Mouse (Mus musculus): ENCODE results near the gene Xpo6. TPM values are rescaled to one million over a fixed set of nuclear protein-coding genes. Genes with fewer than 3 reads are reported as not detected.

Gene Xpo6
- polyA plus RNA-seq, 1 experiment from 2014 or later: 19.3 TPM

DNA sequence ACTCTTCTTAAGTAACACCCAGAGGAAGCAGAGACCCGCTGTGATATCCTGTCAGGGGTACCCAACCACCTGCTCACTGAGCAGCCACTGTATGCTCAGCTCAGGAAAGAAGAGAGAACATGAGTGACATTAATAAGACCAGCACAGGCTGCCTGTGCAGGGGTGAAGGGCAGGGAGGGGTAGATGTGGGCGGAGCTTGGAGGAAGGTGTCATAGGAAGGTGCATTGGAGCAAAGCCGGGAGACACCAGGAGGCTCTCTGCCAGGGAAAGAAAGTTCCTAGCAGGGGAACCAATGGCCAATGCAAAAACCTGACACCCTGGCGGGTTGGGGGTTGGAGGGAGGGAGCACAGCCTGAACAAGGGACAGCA lies 116.3 kb downstream of the Xpo6 start:
- DNase-seq (ENCODE audit: low spot score): no peak
- Histone ChIP-seq H3K27ac (replicated peaks) (no peak overlapping the region), H3K9ac (ENCODE audit: low read length) (no peak overlapping the region), H3K9me3 (ENCODE audit: control insufficient read depth, low read length) (no peaks in the 10 kb centered on the region), H3K36me3 (ENCODE audit: control insufficient read depth, insufficient read depth, low read length) (no peaks in the 10 kb centered on the region), H3K4me1 (replicated peaks; ENCODE audit: control insufficient read depth, insufficient read depth) (no peaks in the 10 kb centered on the region), H3K4me2 (replicated peaks; ENCODE audit: low read depth) (no peak overlapping the region), H3K4me3 (ENCODE audit: low read depth, low read length) (no peak overlapping the region), H3K27me3 (ENCODE audit: control insufficient read depth, insufficient read depth, low read length) (peaks cover 10% of the 10 kb centered on the region; the same call in 1 of the 2 replicates)
- no peak for ATAC-seq (ENCODE audit: low FRiP score, low TSS enrichment)
- TF ChIP-seq CTCF (IDR thresholded peaks at IDR 0.05; ENCODE audit: low read depth) (no peak), EP300 (optimal IDR thresholded peaks at IDR 0.05) (no peak)
- WGBS: 33% methylated on average over 4 of the region's 4 CpGs

DNA sequence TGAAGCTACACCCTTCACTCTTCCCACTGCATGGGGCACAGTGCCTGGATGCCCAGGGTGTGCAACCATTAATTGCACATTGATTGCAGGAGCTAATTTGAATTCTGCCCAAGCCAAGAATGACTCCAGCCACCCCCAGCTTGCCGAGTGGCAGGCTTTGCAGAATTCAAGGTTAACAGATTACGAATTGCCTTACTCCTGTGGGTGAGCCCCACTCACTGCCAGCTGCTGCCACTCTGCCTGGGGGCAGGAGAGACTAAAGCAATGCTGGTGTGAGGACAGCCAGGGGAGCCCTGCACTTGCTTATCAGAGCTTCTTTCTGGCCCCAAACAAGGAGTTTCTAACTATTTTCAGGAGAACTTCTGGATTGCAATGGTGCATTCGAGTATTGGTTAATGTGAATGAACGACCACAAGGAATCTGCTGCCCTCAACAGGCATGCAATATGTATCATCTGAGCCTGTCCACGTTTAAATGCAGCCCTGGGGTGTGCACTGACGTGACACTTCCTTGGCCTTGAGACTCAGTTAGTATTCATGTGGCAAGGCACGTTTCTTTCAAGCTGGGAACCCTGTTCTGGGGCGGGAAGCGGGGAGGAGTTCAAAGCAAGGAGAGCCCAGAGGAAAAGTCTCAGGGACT lies 116.8 kb downstream of the Xpo6 start:
- DNase-seq (ENCODE audit: low spot score) (no peak), ATAC-seq (ENCODE audit: low FRiP score, low TSS enrichment) (no peak)
- H3K9ac ChIP-seq (ENCODE audit: low read length): no peak overlapping the region
- H3K27ac ChIP-seq (replicated peaks): no peak overlapping the region
- H3K4me1 ChIP-seq (replicated peaks; ENCODE audit: control insufficient read depth, insufficient read depth): no peaks in the 10 kb centered on the region
- no peak for TF ChIP-seq EP300 (optimal IDR thresholded peaks at IDR 0.05)
- peak; percentile 66 for TF ChIP-seq CTCF (IDR thresholded peaks at IDR 0.05; ENCODE audit: low read depth)
- 27% methylated on average over 9 of the region's 9 CpGs for WGBS
- H3K27me3 ChIP-seq (ENCODE audit: control insufficient read depth, insufficient read depth, low read length): peaks cover 10% of the 10 kb centered on the region; the same call in 1 of the 2 replicates
- H3K36me3 ChIP-seq (ENCODE audit: control insufficient read depth, insufficient read depth, low read length): no peaks in the 10 kb centered on the region
- H3K4me3 ChIP-seq (ENCODE audit: low read depth, low read length): no peak overlapping the region
- H3K4me2 ChIP-seq (replicated peaks; ENCODE audit: low read depth): no peak overlapping the region
- H3K9me3 ChIP-seq (ENCODE audit: control insufficient read depth, low read length): no peaks in the 10 kb centered on the region

DNA sequence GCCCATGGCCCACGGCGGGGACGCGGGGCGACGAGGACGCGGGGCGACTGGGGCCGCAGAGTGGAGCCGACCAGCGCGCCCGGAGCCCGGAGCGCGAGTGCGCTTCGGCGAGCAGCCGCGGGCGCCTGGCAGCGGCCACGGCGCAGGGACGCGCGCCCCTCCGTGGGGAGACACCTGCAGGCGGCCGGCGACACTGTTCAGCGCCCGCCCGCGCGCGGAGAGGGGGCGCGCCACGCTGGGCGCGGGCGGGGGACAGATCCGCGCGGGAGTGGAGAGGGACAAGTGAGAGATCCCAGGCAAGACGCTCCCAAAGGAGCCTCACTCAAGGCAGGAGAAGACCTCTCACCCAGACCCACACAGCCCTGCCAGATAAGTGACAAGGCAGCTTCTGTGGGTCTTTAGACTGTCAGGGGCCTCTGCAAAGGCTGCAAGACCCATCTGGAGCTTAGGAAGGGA lies 118.0 kb downstream of the Xpo6 start, which contains the start of gene Gsg1l:
Gene Gsg1l (minus strand): TSS at position 126 of the 456 bp plus-strand sequence.
- H3K36me3 ChIP-seq (ENCODE audit: control insufficient read depth, insufficient read depth, low read length): no peaks in the 10 kb centered on the region
- no peak within 1 kb of the TSS for H3K27ac ChIP-seq (replicated peaks)
- 1% methylated on average over 46 of the region's 49 CpGs for WGBS
- H3K27me3 ChIP-seq (ENCODE audit: control insufficient read depth, insufficient read depth, low read length): peaks cover 10% of the 10 kb centered on the region; the same call in 1 of the 2 replicates
- TF ChIP-seq EP300 (optimal IDR thresholded peaks at IDR 0.05) (no peak), CTCF (IDR thresholded peaks at IDR 0.05; ENCODE audit: low read depth) (no peak)
- no peaks in the 10 kb centered on the region for H3K4me1 ChIP-seq (replicated peaks; ENCODE audit: control insufficient read depth, insufficient read depth)
- H3K4me3 ChIP-seq (ENCODE audit: low read depth, low read length): peak within 1 kb of the TSS; percentile 50
- peak within 1 kb of the TSS; percentile 47 for H3K9ac ChIP-seq (ENCODE audit: low read length)
- no peak for DNase-seq (ENCODE audit: low spot score)
- H3K4me2 ChIP-seq (replicated peaks; ENCODE audit: low read depth): peak within 1 kb of the TSS; percentile 90
- H3K9me3 ChIP-seq (ENCODE audit: control insufficient read depth, low read length): no peaks in the 10 kb centered on the region
- ATAC-seq (ENCODE audit: low FRiP score, low TSS enrichment): no peak

DNA sequence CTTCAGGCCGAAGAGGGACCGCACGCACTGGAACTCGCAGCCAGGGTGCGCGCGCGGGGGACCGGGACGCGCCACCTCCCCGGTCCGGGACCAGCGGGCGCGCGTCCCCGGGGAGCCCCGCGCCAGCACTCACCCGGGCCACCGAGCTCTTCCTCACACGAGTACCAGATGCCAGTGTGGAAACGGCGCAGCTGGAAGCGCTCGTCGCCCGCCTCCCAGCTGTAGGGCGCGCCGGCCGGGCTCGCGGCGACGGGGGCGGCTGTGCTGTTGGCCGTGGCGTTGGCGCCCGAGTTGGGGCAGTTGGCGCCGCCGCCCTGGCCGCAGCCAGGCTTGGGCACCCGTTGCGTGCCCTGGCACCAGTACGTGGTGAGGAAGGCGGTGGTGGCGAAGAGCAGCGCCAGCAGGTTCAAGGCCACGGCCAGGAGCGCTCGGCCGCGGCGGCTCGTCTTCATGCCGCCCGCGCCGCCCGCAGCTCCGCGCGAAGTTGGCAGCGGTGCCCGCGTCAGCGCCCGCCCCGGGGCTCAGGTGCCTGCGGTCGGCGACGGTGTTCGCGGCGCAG lies 118.5 kb downstream of the Xpo6 start:
- Histone ChIP-seq H3K4me2 (replicated peaks; ENCODE audit: low read depth) (peak overlapping the region; percentile 90), H3K9me3 (ENCODE audit: control insufficient read depth, low read length) (no peaks in the 10 kb centered on the region), H3K27ac (replicated peaks) (no peak overlapping the region), H3K9ac (ENCODE audit: low read length) (peak overlapping the region; percentile 47), H3K36me3 (ENCODE audit: control insufficient read depth, insufficient read depth, low read length) (no peaks in the 10 kb centered on the region), H3K27me3 (ENCODE audit: control insufficient read depth, insufficient read depth, low read length) (peaks cover 10% of the 10 kb centered on the region; the same call in 1 of the 2 replicates), H3K4me3 (ENCODE audit: low read depth, low read length) (peak overlapping the region; percentile 50), H3K4me1 (replicated peaks; ENCODE audit: control insufficient read depth, insufficient read depth) (no peaks in the 10 kb centered on the region)
- 0% methylated on average over 23 of the region's 80 CpGs for WGBS
- DNase-seq (ENCODE audit: low spot score): no peak
- no peak for ATAC-seq (ENCODE audit: low FRiP score, low TSS enrichment)
- TF ChIP-seq EP300 (optimal IDR thresholded peaks at IDR 0.05) (no peak), CTCF (IDR thresholded peaks at IDR 0.05; ENCODE audit: low read depth) (peak; percentile 1; the same call in 1 of the 2 replicates)

DNA sequence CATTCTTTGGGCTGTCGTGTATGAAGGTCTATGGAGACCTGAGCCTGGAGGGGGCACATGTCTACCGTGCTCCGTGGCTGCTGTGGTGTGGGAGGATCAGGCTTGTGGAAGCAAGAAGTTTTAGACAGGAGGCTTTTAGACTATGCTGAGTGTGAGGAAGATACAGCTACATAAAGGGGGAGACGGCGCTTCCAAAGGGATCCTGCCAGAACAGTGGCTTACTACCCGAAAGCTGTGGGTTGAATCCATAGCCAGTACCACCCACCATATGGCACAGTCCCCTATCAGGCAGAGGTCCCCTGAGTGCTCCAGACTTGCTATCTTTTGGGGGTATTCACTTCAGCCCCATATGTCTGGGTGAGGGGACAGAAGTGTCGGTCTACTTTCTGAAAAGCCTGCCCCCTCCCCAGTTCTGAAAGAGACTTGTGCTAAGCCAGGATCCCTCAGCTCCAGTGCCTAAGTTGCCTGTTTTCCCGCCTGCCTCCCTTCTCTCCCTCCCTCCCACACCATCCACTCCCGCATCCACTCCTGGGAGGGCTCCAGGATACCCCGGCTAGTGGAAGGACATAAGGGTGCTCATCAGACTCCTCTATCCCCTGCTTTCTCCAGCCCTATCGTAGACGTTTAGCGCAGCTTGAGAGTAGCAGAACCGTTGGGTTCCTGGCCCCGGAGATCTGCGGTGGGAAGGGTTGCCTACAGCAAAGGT lies 119.2 kb downstream of the Xpo6 start:
- H3K9ac ChIP-seq (ENCODE audit: low read length): 0 out of 2 replicates have a peak overlapping the region, but pooled peaks have one; percentile 47
- no peaks in the 10 kb centered on the region for H3K4me1 ChIP-seq (replicated peaks; ENCODE audit: control insufficient read depth, insufficient read depth)
- H3K36me3 ChIP-seq (ENCODE audit: control insufficient read depth, insufficient read depth, low read length): no peaks in the 10 kb centered on the region
- H3K9me3 ChIP-seq (ENCODE audit: control insufficient read depth, low read length): no peaks in the 10 kb centered on the region
- WGBS: 29% methylated on average over 16 of the region's 16 CpGs
- H3K27me3 ChIP-seq (ENCODE audit: control insufficient read depth, insufficient read depth, low read length): peaks cover 10% of the 10 kb centered on the region; the same call in 1 of the 2 replicates
- H3K4me2 ChIP-seq (replicated peaks; ENCODE audit: low read depth): peak overlapping the region; percentile 90
- TF ChIP-seq EP300 (optimal IDR thresholded peaks at IDR 0.05) (no peak), CTCF (IDR thresholded peaks at IDR 0.05; ENCODE audit: low read depth) (no peak)
- H3K4me3 ChIP-seq (ENCODE audit: low read depth, low read length): peak overlapping the region; percentile 50
- H3K27ac ChIP-seq (replicated peaks): no peak overlapping the region
- DNase-seq (ENCODE audit: low spot score) (no peak), ATAC-seq (ENCODE audit: low FRiP score, low TSS enrichment) (no peak)

All from stomach, postnatal 0 days (tissue).